Mouse (Mus musculus): ENCODE results near the gene Gm49384. TPM values are rescaled to one million over a fixed set of nuclear protein-coding genes. Genes with fewer than 3 reads are reported as not detected.

Gm49384 gene
- 1 to 10 TPM; 2.9 to 5.0 (median 4.1) TPM for total RNA-seq (2022)

- DNase-seq (ENCODE audit: low spot score in 2 of 2): no peak
These were observed at the start of gene Gm49384 for GRCm38 (mm10) chr12:69204052-69204833. Gene Gm49384 (minus strand): TSS chr12:69204267.

DNA sequence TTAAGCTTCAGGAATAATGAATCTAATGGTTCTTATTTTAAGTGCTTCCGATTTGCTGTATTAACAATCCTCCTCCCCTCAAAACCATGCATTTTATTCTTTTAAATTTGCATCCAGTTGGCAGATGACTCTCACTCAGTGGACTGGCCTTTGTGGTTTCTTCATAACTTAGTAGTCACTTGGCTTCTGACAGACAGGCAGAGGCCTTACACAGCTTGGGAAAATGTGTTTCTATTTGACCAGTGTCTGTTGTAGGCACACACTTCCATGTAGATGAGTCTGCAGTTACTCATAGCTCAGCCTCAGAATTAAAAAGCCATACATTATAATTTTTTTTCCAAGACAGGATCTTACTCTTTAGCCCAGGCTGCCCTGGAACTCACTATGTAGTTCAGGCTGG, 49.7 kb upstream of the Gm49384 start:
- DNase-seq (ENCODE audit: low spot score in 2 of 2): no peak

DNA sequence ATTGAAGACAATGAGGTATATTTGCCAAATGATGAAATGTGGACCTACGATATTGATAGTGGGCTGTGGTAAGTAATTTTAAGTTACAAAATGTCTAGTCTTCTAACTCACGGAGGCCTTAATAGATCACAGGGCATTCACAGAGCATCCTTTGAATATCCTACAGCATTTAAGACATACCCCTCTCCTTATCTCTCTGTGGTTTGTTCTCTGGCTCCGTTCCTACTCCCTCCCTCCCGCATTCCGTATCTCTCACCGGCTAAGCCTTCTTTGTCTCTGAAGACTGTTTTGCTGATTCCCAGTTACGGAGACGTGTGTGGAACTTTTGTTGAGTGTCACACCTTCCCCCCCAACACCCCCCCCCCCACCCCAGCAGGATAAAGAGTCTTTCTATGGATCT, 46.7 kb upstream of the Gm49384 start:
- DNase-seq (ENCODE audit: low spot score in 2 of 2): no peak

DNA sequence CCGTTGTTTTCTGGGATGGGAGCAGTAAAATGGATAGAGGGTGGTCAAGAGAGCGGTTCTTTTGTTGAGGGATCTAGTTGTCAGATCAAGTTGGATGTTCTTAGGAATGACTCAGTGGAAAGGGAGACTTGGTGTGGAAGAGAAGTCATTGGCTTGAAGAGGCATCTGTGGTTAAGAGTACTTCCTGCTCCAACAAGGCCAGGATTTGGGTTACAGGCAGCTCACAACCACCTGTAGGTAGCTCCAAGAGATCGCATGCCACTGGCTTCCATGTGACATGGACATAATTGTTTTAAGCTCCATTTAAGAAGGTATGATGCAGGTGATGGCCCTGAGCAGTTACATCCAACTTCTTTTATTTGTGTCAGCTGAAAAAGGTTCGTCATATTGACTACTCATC, 45.7 kb upstream of the Gm49384 start:
- DNase-seq (ENCODE audit: low spot score in 2 of 2): no peak

- peak; percentile 64 to 66 for DNase-seq (ENCODE audit: low spot score in 2 of 2)
These were observed 37.8 kb upstream of the Gm49384 start for GRCm38 (mm10) chr12:69241771-69242431.

DNA sequence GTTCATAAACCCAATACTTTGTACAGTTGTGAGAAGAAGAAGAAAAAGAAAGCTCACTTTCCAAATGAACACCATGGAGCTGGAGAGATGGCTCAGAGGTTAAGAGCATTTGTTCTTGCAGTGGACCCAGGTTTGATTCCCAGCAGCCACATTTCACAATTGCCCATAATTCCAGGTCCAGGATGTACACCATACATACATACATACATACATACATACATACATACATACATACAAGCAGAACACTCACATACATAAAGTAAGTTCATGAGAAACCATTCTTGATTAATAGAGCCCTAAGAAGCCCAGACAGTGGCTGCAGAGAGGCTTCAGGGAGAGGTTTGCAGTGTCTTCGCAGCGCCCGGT, 37.3 kb upstream of the Gm49384 start:
- no peak for DNase-seq (ENCODE audit: low spot score in 2 of 2)

GRCm38 (mm10) chr12:69240876-69241275, 36.8 kb upstream of the Gm49384 start, which contains the start of gene Klhdc1:
Gene Klhdc1 (plus strand): TSS chr12:69241176.
- no peak for DNase-seq (ENCODE audit: low spot score in 2 of 2)

DNA sequence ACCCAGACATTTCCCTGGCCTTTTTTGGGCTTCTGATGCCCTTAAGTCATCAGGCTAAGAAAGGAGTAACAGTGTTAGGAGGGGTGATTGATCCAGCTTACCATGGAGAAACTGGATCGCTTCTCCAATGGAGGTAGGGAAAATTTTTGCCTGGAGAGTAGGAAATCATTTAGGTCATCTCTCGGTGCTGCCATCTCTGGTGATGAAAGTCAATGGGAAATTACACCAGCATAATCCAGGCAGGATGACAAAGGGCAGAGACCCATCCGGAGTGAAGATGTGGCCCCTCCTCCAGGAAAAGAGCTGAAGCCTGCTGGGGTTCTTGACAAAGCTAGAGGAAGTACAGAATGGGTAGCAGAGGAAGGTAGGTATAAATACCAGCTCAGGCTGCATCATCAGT, 34.2 kb upstream of the Gm49384 start:
- no peak for DNase-seq (ENCODE audit: low spot score in 2 of 2)

- no peak for DNase-seq (ENCODE audit: low spot score in 2 of 2)
These were observed 31.7 kb upstream of the Gm49384 start for GRCm38 (mm10) chr12:69235782-69236181.

DNA sequence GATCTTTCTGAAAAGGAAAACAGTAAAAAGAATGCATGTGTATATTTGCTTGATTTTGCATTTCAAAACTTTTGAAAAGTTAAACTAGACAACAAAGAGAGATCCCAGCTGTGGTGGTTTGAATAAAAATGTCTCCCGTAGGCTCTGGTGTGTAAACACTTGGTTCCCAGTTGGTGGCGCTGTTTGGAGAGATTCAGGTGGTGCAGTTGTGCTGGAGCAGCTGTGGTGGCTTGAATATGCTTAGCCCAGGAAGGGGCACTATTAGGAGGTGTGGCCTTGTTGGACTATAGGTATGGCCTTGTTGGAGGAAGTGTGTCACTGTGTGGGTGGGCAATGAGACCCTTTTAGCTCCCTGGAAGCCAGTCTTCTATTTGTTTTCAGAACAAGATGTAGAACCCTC, 25.2 kb upstream of the Gm49384 start:
- DNase-seq (ENCODE audit: low spot score in 2 of 2): no peak

- DNase-seq (ENCODE audit: low spot score in 2 of 2): peak; percentile 61 to 68
These were observed 23.9 kb upstream of the Gm49384 start, which contains the start of gene Pole2 for GRCm38 (mm10) chr12:69227776-69228466. Gene Pole2 (minus strand): TSS chr12:69228195.

- no peak for DNase-seq (ENCODE audit: low spot score in 2 of 2)
These were observed 16.7 kb upstream of the Gm49384 start for GRCm38 (mm10) chr12:69220613-69221277.

GRCm38 (mm10) chr12:69216587-69216986, 12.5 kb upstream of the Gm49384 start:
- no peak for DNase-seq (ENCODE audit: low spot score in 2 of 2)

DNA sequence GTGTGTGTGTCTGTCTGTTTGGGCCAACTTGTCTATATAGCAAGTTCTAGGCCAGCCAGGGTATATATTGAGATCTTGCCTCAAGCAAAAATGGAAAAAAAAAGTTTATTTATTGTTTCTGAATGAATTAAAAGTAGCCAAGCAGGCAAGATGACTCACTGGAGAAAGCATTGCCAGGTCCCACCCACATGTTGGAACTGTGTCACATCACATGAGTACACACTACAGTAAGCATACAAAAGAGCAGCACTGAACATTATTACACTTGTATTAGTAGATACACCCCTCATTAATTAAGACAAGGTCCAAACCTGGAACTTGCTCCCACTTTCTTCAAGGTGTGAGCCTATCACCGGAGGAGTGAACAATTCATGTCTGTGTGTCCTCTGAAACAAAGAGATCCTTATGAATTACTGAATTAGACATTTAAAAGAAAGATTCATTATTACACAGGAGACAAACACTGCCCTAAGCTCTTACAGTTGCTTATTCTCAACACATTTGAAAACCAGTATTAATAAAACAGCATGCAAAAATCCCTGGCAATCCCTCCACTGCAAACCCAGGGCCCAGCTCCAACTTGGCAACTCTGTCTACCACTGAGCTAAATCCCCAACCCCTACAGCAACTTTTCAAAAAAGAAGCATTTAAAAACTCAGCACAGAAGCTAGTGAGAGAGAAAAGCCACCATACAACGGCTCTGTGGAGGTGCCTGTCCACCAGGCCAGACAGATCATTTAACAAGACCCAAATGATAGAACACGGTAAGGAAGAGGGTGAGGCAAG, 11.1 kb upstream of the Gm49384 start:
- DNase-seq (ENCODE audit: low spot score in 2 of 2): peak; percentile 21 to 57

DNA sequence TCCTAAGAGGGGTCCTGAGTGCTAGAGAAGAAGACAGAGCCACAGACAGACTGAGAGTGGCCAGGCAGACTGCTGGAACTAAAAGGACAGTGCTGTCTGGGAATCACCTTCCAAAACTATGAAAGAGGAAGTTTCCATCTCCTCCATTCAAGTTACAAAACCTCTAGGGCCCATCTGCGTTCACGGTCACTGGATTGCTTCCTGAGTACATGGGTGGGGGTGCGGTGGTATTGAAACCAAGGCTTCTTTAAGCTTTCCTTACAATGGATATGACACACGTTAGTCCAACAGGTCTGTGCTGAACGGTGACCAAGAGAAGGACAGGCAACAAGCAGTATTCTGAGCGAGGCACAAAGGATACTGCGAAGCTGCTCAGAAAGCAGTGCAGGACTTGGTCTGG, 10.3 kb upstream of the Gm49384 start:
- DNase-seq (ENCODE audit: low spot score in 2 of 2): no peak

- DNase-seq (ENCODE audit: low spot score in 2 of 2): no peak
These were observed 9.2 kb upstream of the Gm49384 start for GRCm38 (mm10) chr12:69213186-69213777.

- DNase-seq (ENCODE audit: low spot score in 2 of 2): no peak
These were observed 7.0 kb upstream of the Gm49384 start for GRCm38 (mm10) chr12:69211057-69211456.

- DNase-seq (ENCODE audit: low spot score in 2 of 2): no peak
These were observed 6.3 kb upstream of the Gm49384 start for GRCm38 (mm10) chr12:69210056-69210979.

DNA sequence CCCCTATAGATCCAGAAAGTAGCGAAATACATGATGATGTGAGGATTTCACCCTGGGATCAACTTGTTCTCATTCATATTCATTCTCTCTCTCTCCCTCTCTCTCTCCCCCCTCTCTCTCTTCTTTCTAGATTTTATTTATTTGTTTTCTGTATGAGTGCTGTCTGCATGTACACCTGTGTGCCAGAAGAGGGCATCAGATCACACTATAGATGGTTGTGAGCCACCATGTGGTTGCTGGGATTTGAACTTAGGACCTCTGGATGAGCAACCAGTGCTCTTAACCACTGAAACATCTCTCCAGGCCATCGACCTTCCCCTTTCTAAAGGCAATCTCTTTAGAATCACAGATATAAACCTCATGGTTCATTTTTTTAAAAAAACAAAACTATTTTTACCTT, 4.5 kb upstream of the Gm49384 start:
- no peak for DNase-seq (ENCODE audit: low spot score in 2 of 2)
